Comparison of ENCODE assay signal across 8 mouse cellular contexts in genomic region chr3:79629416-79629730, GRCm38 (mm10). TPM values are rescaled to one million over a fixed set of nuclear protein-coding genes. Genes with fewer than 3 reads are reported as not detected.
A peak's percentile ranks its signal among the peaks of the same experiment; 100 is the strongest.
DNase-seq lines count a peak whose midpoint lies in the region; ATAC-seq and TF ChIP-seq lines count a peak whose summit lies in the region.

TSS of gene Etfdh (minus strand) at chr3:79629500.

- H3K36me3 ChIP-seq in ES-E14 (ENCODE audit: control insufficient read depth, insufficient read depth, low read length, poor library complexity, severe bottlenecking), result no peaks in the 10 kb centered on the region
- peaks cover 22% of the 10 kb centered on the region for H3K36me3 ChIP-seq in kidney, embryonic 14.5 days (ENCODE audit: control insufficient read depth, insufficient read depth, low read length)
- peaks cover 27% of the 10 kb centered on the region for H3K36me3 ChIP-seq in limb, embryonic 13.5 days
- H3K36me3 ChIP-seq in midbrain, embryonic 13.5 days, result peaks cover 26% of the 10 kb centered on the region
- H3K36me3 ChIP-seq in stomach, postnatal 0 days (ENCODE audit: control insufficient read depth, insufficient read depth, low read length), result peaks cover 3% of the 10 kb centered on the region; the same call in 1 of the 2 replicates

- H3K27ac ChIP-seq in ES-E14 (ENCODE audit: insufficient read depth, low read depth, low read length, poor library complexity, severe bottlenecking), result peak within 1 kb of the TSS; percentile 28; the same call in 1 of the 2 replicates
- peak within 1 kb of the TSS; percentile 20; the same call in 1 of the 2 replicates for H3K27ac ChIP-seq in embryonic fibroblast, embryonic 13.5 days (ENCODE audit: insufficient read depth, low read length)
- peak within 1 kb of the TSS; percentile 86 for H3K27ac ChIP-seq in kidney, embryonic 14.5 days (ENCODE audit: low read depth, low read length)
- peak within 1 kb of the TSS; percentile 72 for H3K27ac ChIP-seq in limb, embryonic 13.5 days
- peak within 1 kb of the TSS; percentile 69 for H3K27ac ChIP-seq in midbrain, embryonic 13.5 days
- H3K27ac ChIP-seq in stomach, postnatal 0 days (replicated peaks), result peak within 1 kb of the TSS; percentile 93

- H3K4me1 ChIP-seq in ES-E14 (ENCODE audit: control insufficient read depth in 2 of 2, insufficient read depth in 2 of 2, low read length in 2 of 2, poor library complexity in 1 of 2), result peaks cover 2 to 4% of the 10 kb centered on the region in 2 experiments; a peak in 2 of 4 replicates
- no peaks in the 10 kb centered on the region for H3K4me1 ChIP-seq in embryonic fibroblast, embryonic 13.5 days (ENCODE audit: control insufficient read depth, insufficient read depth, low read length)
- no peaks in the 10 kb centered on the region for H3K4me1 ChIP-seq in kidney, embryonic 14.5 days (ENCODE audit: control insufficient read depth, insufficient read depth, low read length)
- peaks cover 10% of the 10 kb centered on the region for H3K4me1 ChIP-seq in limb, embryonic 13.5 days
- peaks cover 18% of the 10 kb centered on the region for H3K4me1 ChIP-seq in midbrain, embryonic 13.5 days (replicated peaks)
- H3K4me1 ChIP-seq in stomach, postnatal 0 days (replicated peaks; ENCODE audit: control insufficient read depth, insufficient read depth), result no peaks in the 10 kb centered on the region

- H3K9ac ChIP-seq in ES-E14 (ENCODE audit: insufficient read depth, low read depth, low read length, poor library complexity, severe bottlenecking), result peak within 1 kb of the TSS; percentile 92
- peak within 1 kb of the TSS; percentile 80 for H3K9ac ChIP-seq in kidney, embryonic 14.5 days (ENCODE audit: low read depth, low read length)
- peak within 1 kb of the TSS; percentile 77 for H3K9ac ChIP-seq in limb, embryonic 13.5 days
- H3K9ac ChIP-seq in midbrain, embryonic 13.5 days (replicated peaks), result peak within 1 kb of the TSS; percentile 76
- peak within 1 kb of the TSS; percentile 71 for H3K9ac ChIP-seq in stomach, postnatal 0 days (ENCODE audit: low read length)

- no peaks in the 10 kb centered on the region for H3K27me3 ChIP-seq in kidney, embryonic 14.5 days (ENCODE audit: control insufficient read depth, insufficient read depth, low read length)
- no peaks in the 10 kb centered on the region for H3K27me3 ChIP-seq in limb, embryonic 13.5 days
- no peaks in the 10 kb centered on the region for H3K27me3 ChIP-seq in midbrain, embryonic 13.5 days
- no peaks in the 10 kb centered on the region for H3K27me3 ChIP-seq in stomach, postnatal 0 days (ENCODE audit: control insufficient read depth, insufficient read depth, low read length)

- H3K9me3 ChIP-seq in ES-E14 (ENCODE audit: control insufficient read depth, insufficient read depth, low read depth, low read length), result no peaks in the 10 kb centered on the region
- no peaks in the 10 kb centered on the region for H3K9me3 ChIP-seq in kidney, embryonic 14.5 days (ENCODE audit: control insufficient read depth, low read length)
- H3K9me3 ChIP-seq in limb, embryonic 13.5 days, result peaks cover 6% of the 10 kb centered on the region; the same call in 1 of the 2 replicates
- no peaks in the 10 kb centered on the region for H3K9me3 ChIP-seq in midbrain, embryonic 13.5 days
- H3K9me3 ChIP-seq in stomach, postnatal 0 days (ENCODE audit: control insufficient read depth, low read length), result no peaks in the 10 kb centered on the region

- no peak for TF ChIP-seq EP300 in stomach, postnatal 0 days (optimal IDR thresholded peaks at IDR 0.05)

- H3K4me2 ChIP-seq in kidney, embryonic 14.5 days (replicated peaks; ENCODE audit: low read depth, low read length), result peak within 1 kb of the TSS; percentile 82
- peak within 1 kb of the TSS; percentile 87 for H3K4me2 ChIP-seq in limb, embryonic 13.5 days (replicated peaks)
- peak within 1 kb of the TSS; percentile 70 for H3K4me2 ChIP-seq in midbrain, embryonic 13.5 days (replicated peaks)
- peak within 1 kb of the TSS; percentile 76 for H3K4me2 ChIP-seq in stomach, postnatal 0 days (replicated peaks; ENCODE audit: low read depth)

- in situ Hi-C loops in ES-E14 (cut with MboI; ENCODE audit: low sequenced_read_pairs in 2 of 2, unreplicated experiment in 2 of 2), result no loop called here

- TF ChIP-seq POLR2A in embryonic fibroblast, embryonic 13.5 days (IDR thresholded peaks at IDR 0.05; ENCODE audit: low read depth, low read length), result no peak; the same call in 1 of the 2 replicates

- TF ChIP-seq CTCF in embryonic fibroblast, embryonic 13.5 days (IDR thresholded peaks at IDR 0.05; ENCODE audit: borderline replicate concordance, insufficient read depth, low read length), result no peak
- TF ChIP-seq CTCF in stomach, postnatal 0 days (IDR thresholded peaks at IDR 0.05; ENCODE audit: low read depth), result no peak

- whole genome bisulfite sequencing in kidney, embryonic 14.5 days, result 2% methylated on average over 11 of the region's 11 CpGs
- 1% methylated on average over 11 of the region's 11 CpGs for WGBS in limb, embryonic 13.5 days
- under 1% methylated on average over 11 of the region's 11 CpGs for WGBS in midbrain, embryonic 13.5 days
- 1% methylated on average over 11 of the region's 11 CpGs for WGBS in stomach, postnatal 0 days

- ATAC-seq in kidney, embryonic 14.5 days (ENCODE audit: low FRiP score, low TSS enrichment), result peak; percentile 53
- ATAC-seq in limb, embryonic 13.5 days (ENCODE audit: low FRiP score, low read depth), result peak; percentile 7
- ATAC-seq in midbrain, embryonic 13.5 days, result peak; percentile 35
- peak; percentile 27 for ATAC-seq in stomach, postnatal 0 days (ENCODE audit: low FRiP score, low TSS enrichment)

- H3K4me3 ChIP-seq in ES-E14 (ENCODE audit: insufficient read depth in 1 of 2, low read depth in 1 of 2, low read length in 2 of 2, poor library complexity in 1 of 2, severe bottlenecking in 1 of 2), result peak within 1 kb of the TSS; percentile 86 to 97
- H3K4me3 ChIP-seq in embryonic fibroblast, embryonic 13.5 days (ENCODE audit: insufficient read depth, low read length), result peak within 1 kb of the TSS; percentile 81
- peak within 1 kb of the TSS; percentile 83 for H3K4me3 ChIP-seq in kidney, embryonic 14.5 days (ENCODE audit: low read length)
- H3K4me3 ChIP-seq in limb, embryonic 13.5 days, result peak within 1 kb of the TSS; percentile 78
- peak within 1 kb of the TSS; percentile 64 for H3K4me3 ChIP-seq in midbrain, embryonic 13.5 days (replicated peaks)
- peak within 1 kb of the TSS; percentile 73 for H3K4me3 ChIP-seq in stomach, postnatal 0 days (ENCODE audit: low read depth, low read length)

- peak; percentile 28 for DNase-seq in ES-E14 (ENCODE audit: low read depth, low spot score)
- peak; percentile 43 for DNase-seq in brain, embryonic 18.5 days (ENCODE audit: low read depth, low spot score)
- DNase-seq in heart, adult 9 months (ENCODE audit: low spot score in 2 of 2), result peak; percentile 58 to 73
- DNase-seq in stomach, postnatal 0 days (ENCODE audit: low spot score), result peak; percentile 61

TF ChIP-seq in ES-E14, 5 proteins besides CTCF, POLR2A, EP300 and RAD21:
- TF ChIP-seq MAFK (IDR thresholded peaks at IDR 0.05; ENCODE audit: insufficient read depth, low read depth, low read length) (no peak), CHD2 (IDR thresholded peaks at IDR 0.05; ENCODE audit: low read depth, low read length) (no peak), ZC3H11A (IDR thresholded peaks at IDR 0.05; ENCODE audit: borderline replicate concordance, low read depth, low read length) (no peak), HCFC1 (IDR thresholded peaks at IDR 0.05; ENCODE audit: borderline replicate concordance, insufficient read depth, low read length) (no peak), ZNF384 (IDR thresholded peaks at IDR 0.05; ENCODE audit: low read depth, low read length) (no peak)
TF ChIP-seq in ES-E14: peak in this region for 0.

RNA-seq across cellular contexts. Expression of gene Etfdh, which starts in this region (rescaled TPM):
- 17.3 and 19.5 TPM in 2 replicates for total RNA-seq in ES-E14 (2012; rRNA removed)
- 40.0 and 45.6 TPM in 2 replicates for polyA plus RNA-seq in embryonic fibroblast, embryonic 13.5 days (2011; ENCODE audit: insufficient read length, low read depth, missing spikeins)
- polyA plus RNA-seq in kidney, embryonic 14.5 days (2014; fragmentation: Nextera tagmentation; extraction: Ambion mirVana), result 47.0 and 60.9 TPM in 2 replicates
- 53.8 and 57.4 TPM in 2 replicates for polyA plus RNA-seq in limb, embryonic 13.5 days (2015; fragmentation: Nextera tagmentation; extraction: Ambion mirVana)
- polyA plus RNA-seq in midbrain, embryonic 13.5 days (2015; fragmentation: Nextera tagmentation; extraction: Ambion mirVana), result 45.1 and 49.3 TPM in 2 replicates
- 74.1 and 79.6 TPM in 2 replicates for polyA plus RNA-seq in stomach, postnatal 0 days (2015; fragmentation: Nextera tagmentation; extraction: Ambion mirVana)

Comparison
In these comparisons a context has a peak if more than half of its experiments do, and no peak if none do; other contexts are left out.
1. Peak in every context shown above with its lines: DNase-seq, ATAC-seq, H3K4me3 ChIP-seq and H3K27ac ChIP-seq.
2. H3K27ac ChIP-seq: peak in every context shown above with its lines; median percentile 93 in stomach, postnatal 0 days; 86 in kidney, embryonic 14.5 days; 72 in limb, embryonic 13.5 days; 69 in midbrain, embryonic 13.5 days; 28 in ES-E14; 20 in embryonic fibroblast, embryonic 13.5 days.